Mouse (Mus musculus) G1E-ER4 (cell line): ENCODE measurements around the gene Glt6d1. TPM values are rescaled to one million over a fixed set of nuclear protein-coding genes. Genes with fewer than 3 reads are reported as not detected.

ENCODE experiments used
- GATA1 ChIP-seq: IDR thresholded peaks from one replicate; pipeline ENCODE4 v1.8.0; 2012; ENCODE audit warnings: low read length, inconsistent platforms
- polyA plus RNA-seq: library from polyadenylated mRNA; stranded (reverse); fragments of >175 nt; gene quantifications from 2 replicates; pipeline ENCODE4 v1.2.3, GENCODE M21; 2012

Gene Glt6d1
- polyA plus RNA-seq, 1 experiment = not detected

- TF ChIP-seq GATA1 = no peak
Observed at GRCm38 (mm10) chr2:25828344-25828947, 12.8 kb upstream of the Glt6d1 start.

- no peak for TF ChIP-seq GATA1
Observed at GRCm38 (mm10) chr2:25824751-25825150, 9.1 kb upstream of the Glt6d1 start.

GRCm38 (mm10) chr2:25822806-25823205, 7.2 kb upstream of the Glt6d1 start, which contains the start of gene Lcn9:
Gene Lcn9 (plus strand): TSS chr2:25823153.
- no peak for TF ChIP-seq GATA1

- TF ChIP-seq GATA1 = no peak
Observed at GRCm38 (mm10) chr2:25813364-25813763, 2.3 kb downstream of the Glt6d1 start.

GRCm38 (mm10) chr2:25811711-25812110, 3.9 kb downstream of the Glt6d1 start:
- TF ChIP-seq GATA1 = no peak

- no peak for TF ChIP-seq GATA1
Observed at GRCm38 (mm10) chr2:25798065-25798464, 17.6 kb downstream of the Glt6d1 start.

GRCm38 (mm10) chr2:25797635-25798034, 18.0 kb downstream of the Glt6d1 start:
- TF ChIP-seq GATA1 = no peak

DNA sequence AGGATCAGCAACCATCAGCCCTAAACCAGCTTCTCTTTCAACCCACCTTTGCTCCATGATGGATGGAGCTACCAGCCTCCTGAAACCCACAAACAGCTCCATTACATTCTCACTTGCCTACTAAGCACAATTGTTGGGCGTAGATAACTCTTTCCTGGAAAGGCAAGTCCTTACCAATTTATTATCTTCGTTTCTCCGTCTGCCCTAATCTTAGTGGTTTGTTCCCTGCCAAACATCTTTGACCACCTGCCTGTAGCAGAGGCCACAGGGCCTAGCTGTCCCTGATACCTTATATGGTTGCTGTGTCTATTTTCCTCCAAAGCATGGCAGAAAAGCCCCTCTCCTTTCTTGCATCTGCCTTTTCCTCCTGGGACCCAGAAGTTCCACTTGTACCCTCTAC, 26.6 kb downstream of the Glt6d1 start:
- TF ChIP-seq GATA1 = no peak

DNA sequence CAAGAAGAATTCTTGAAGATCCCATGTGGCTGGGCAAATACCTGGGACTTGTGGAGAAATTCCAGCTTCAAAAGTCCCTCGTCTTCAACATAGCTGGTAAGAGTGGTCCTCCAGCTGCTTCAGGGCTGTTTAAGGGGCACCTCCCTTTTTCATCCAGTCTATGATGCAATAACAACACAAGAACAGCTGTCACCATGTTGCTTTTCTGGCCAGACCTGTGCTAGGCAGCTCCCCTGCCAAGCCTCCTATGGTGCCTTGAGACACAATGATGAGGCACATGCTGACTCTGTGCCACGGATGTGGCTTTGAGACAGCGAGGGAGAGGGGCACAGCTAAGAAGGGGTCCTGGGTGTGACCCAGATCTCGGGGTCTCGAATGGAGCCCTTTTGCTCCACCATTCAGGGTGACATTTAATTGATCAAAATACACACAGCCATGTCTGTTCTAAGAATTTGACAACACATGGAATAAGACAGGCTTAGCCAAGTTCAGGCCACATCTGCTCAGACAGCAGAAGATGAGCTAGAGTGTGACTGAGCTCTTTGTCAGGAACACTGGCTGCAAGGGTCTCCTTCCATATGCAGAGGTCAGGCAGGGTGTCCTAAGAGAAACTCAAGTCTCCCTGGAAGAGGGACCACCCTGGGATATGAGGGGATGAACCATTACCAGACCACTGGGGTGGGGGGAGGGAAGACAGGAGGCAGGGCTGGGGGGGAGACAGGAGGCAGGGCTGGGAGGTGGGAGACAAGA, 29.9 kb downstream of the Glt6d1 start:
- no peak for TF ChIP-seq GATA1

- TF ChIP-seq GATA1 = no peak
Observed at GRCm38 (mm10) chr2:25781957-25782356, 33.7 kb downstream of the Glt6d1 start, which contains the start of gene Gm13539. Gene Gm13539 (plus strand): TSS chr2:25782257.

DNA sequence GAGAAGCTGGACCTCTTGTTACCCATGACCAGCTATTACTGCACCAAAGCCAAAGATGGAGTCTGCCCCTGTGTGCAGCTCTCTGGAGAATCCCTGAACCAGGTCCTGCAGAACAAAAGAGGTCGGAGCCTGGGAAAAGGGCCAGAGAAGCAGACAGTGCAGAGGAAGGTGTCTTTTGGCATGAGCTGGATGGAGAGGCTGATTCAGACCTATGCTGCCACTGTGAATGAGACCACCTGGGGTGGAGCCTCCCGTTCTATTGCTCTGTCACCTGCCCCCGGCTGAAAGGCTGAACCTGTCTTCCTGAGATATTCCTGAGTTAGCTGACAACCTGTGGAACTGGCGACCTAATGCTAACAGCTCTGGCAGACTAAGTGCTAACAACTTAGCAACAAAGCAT, 34.7 kb downstream of the Glt6d1 start:
- TF ChIP-seq GATA1 = no peak

DNA sequence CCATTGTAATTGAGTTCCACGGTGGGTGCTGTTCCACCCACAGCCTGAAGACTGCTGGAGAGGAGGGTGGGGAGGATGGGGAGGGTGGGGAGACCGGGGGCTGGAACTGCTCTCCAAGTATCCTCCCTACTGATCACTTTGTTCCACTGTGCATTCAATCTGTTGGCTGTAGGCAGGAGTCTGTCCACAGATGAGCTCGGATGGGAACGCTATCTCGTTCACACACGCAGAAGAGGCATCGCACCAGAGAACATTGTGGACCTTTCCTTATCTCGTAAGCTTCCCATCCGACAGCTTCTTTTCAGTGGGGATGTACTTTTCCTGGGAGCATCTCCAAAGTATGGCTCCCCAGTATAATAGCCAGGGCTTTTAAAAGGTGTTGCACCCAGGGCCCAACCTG, 36.6 kb downstream of the Glt6d1 start:
- no peak for TF ChIP-seq GATA1

DNA sequence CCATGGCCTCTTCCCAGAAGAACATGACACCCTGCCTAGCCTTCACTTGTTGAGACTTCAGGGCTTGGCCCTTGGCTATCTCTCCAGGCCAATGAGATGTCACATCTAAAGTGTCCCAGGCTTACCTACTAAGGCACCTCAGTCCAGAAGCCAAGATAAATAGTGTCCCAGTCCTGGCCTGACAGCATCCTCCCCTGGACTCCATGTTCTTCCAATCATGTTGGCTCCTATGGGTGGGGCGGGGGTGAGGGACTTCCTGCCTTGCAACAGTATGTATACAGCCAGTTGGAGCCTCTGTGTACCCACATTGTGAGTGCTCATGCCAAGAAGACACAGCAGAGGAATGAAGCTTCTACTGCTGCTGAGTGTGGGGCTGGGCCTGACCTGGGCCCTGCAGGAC, 38.9 kb downstream of the Glt6d1 start, which contains the start of gene Lcn11:
Lcn11 (plus strand) TSS at position 301 of the 400 bp plus-strand sequence.
- TF ChIP-seq GATA1 = no peak

DNA sequence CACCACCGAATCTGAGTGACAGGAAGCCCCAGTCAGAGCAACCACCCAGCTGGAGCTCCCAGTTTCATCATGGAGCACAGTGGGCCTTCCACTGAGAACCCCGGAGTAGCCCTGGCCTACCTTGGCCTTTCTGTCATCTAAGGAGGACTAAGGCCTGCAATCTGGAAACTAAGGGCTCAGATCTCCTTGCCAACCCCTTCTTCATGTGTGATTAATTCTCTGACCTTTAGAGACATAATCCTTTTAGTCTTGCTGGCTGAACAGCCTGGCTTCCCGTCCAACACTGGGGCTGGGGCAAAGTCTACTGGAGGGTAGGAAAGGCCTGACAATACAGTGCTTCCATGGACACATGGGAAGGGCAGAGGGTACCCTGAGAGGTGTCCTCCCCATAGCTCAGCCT, 39.7 kb downstream of the Glt6d1 start:
- no peak for TF ChIP-seq GATA1

- no peak for TF ChIP-seq GATA1
Observed at GRCm38 (mm10) chr2:25774640-25775039, 41.0 kb downstream of the Glt6d1 start.

DNA sequence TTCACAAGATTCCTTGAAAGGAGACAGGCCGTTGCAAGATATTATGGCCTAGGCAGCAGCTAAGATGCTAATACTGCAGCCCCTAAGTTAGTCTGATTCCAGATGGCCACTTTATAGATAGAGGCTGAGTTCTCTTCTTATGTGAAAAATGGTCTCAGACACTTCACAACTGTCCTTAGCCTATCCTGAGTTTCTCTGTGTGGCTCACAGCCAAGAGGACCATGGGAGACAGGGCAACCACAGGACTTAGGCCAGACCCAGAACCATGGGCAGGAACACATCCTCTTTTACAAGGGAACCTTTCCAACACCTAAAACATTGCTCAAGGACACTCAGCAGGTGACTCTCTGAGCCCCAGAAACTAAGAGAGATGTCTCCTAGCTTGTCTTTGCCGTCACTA, 42.1 kb downstream of the Glt6d1 start:
- TF ChIP-seq GATA1 = no peak

DNA sequence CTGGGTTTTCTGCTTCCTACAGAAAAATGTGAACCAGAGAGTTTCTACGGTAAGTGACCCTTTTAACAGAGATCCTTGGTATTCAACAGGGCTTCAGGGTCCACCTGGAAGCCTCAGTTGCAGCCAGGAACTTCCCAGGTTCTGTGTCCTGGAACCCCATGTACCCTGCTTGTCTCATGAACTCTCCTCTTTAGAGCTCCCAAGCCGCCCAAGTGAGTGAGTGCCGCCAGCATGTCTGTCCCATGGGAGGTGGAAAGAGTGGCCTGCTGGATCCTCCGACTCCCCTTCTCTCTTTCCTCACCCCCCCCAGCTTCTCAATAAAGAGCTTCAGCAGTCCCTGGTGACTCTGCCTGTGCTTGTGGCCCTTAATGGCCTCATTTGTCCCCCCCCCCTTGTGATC, 47.9 kb downstream of the Glt6d1 start:
- no peak for TF ChIP-seq GATA1
